Mouse (Mus musculus) midbrain, embryonic 14.5 days (tissue): Measurements from ENCODE around the gene Chmp4b. TPM values are rescaled to one million over a fixed set of nuclear protein-coding genes. Genes with fewer than 3 reads are reported as not detected.

Source experiments
- ATAC-seq: fragments of 200-750 bp; cut with Nextera tagmentation; 2 replicates; pipeline ENCODE4 v1.8.0; 2017; ENCODE audit warnings: moderate number of reproducible peaks, moderate library complexity; ENCODE audit not compliant: low FRiP score, low TSS enrichment
- DNase-seq: peaks from one replicate; pipeline ENCODE4 v3.0.0-alpha.2; 2015
- H3K27ac ChIP-seq: fragments of 300-500 bp; sonication (generic); replicated peaks from 2 replicates; pipeline ENCODE4 v1.5.1; 2014; ENCODE audit warnings: mild to moderate bottlenecking, low read depth, low read length, moderate library complexity
- H3K27me3 ChIP-seq: fragments of 300-500 bp; sonication (generic); 2 replicates; pipeline ENCODE4 v1.6.1; 2014; ENCODE audit warnings: low read length, control low read depth, mixed read lengths; ENCODE audit not compliant: control insufficient read depth, insufficient read depth
- H3K36me3 ChIP-seq: fragments of 300-500 bp; sonication (generic); 2 replicates; pipeline ENCODE4 v1.6.1; 2014; ENCODE audit warnings: low read length, control low read depth; ENCODE audit not compliant: control insufficient read depth, insufficient read depth
- H3K4me1 ChIP-seq: fragments of 300-500 bp; sonication (generic); 2 replicates; pipeline ENCODE4 v1.6.1; 2014; ENCODE audit warnings: mild to moderate bottlenecking, antibody characterized with exemption, low read length, control low read depth; ENCODE audit not compliant: control insufficient read depth, insufficient read depth
- H3K4me2 ChIP-seq: fragments of 300-500 bp; sonication (generic); 2 replicates; pipeline ENCODE4 v1.6.1; 2014; ENCODE audit warnings: mild to moderate bottlenecking, low read length, moderate library complexity
- H3K4me3 ChIP-seq: fragments of 300-500 bp; sonication (generic); replicated peaks from 2 replicates; pipeline ENCODE4 v1.5.1; 2014; ENCODE audit warnings: low read depth, low read length
- H3K9ac ChIP-seq: fragments of 300-500 bp; sonication (generic); replicated peaks from 2 replicates; pipeline ENCODE4 v1.6.1; 2014; ENCODE audit warnings: mild to moderate bottlenecking, low read length, moderate library complexity
- H3K9me3 ChIP-seq: fragments of 300-500 bp; sonication (generic); 2 replicates; pipeline ENCODE4 v1.6.1; 2016; ENCODE audit warnings: low read length, control low read depth, mixed read lengths; ENCODE audit not compliant: control insufficient read depth
- WGBS: fragments of 180-500 bp; shearing (Covaris S2); extraction: QIAGEN DNeasy Blood & Tissue Kit; methylation state at CpG from one replicate; pipeline ENCODE4 v1.1.7; 2014; 5-methylcytosine and 5-hydroxymethylcytosine counted together
- polyA plus RNA-seq: library from polyadenylated mRNA; unstranded; fragments of >200 nt; fragmentation: Nextera tagmentation; extraction: Ambion mirVana; gene quantifications from 2 replicates; pipeline ENCODE4 v1.2.1, GENCODE M21; 2014

The Chmp4b gene
- polyA plus RNA-seq, 1 experiment from 2014 or later: 20.4 TPM

DNA sequence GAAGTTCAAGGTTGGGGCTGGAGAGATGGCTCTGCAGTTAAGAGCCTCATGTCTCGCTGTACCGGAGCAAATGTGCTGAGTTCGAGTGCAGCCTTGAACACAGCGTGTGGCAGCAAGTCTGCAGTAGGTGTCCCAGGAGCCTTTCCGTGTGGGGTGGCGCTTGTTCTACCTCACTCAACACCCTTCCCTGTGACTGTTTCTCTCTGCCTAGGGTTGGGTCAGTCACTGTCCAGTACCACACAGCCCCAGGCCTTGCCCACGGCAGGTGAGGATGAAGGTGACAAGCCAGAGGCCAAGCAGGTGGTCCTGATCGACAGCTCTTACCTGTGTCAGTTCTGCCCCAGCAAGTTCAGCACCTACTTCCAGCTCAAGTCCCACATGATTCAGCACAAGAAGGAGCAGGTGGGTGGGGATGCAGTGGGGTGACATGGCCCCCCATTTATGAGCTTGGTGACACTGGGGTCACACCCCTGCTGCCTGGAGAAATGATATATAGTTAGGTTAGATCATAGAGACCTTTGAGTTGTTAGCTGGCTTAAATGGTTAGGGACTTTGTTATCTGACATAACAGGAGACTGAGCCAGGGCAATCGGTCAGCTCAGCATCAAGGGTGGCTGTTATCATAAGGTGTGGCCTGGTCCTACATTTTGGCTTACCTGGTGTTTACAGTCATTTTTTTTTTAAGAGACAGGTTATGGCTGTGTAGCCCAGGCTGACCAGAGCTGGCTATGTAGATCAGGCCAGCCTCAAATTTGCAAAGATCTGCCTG is 17.4 kb upstream of the Chmp4b start:
- H3K27ac ChIP-seq: no peak overlapping the region
- no peak overlapping the region for H3K4me3 ChIP-seq
- no peaks in the 10 kb centered on the region for H3K4me1 ChIP-seq
- no peaks in the 10 kb centered on the region for H3K27me3 ChIP-seq
- H3K36me3 ChIP-seq: peaks cover 72% of the 10 kb centered on the region
- H3K9ac ChIP-seq: no peak overlapping the region
- DNase-seq: no peak
- peaks cover 5% of the 10 kb centered on the region; the same call in 1 of the 2 replicates for H3K9me3 ChIP-seq
- H3K4me2 ChIP-seq: no peak overlapping the region
- no peak for ATAC-seq
- WGBS: 94% methylated on average over 9 of the region's 9 CpGs

DNA sequence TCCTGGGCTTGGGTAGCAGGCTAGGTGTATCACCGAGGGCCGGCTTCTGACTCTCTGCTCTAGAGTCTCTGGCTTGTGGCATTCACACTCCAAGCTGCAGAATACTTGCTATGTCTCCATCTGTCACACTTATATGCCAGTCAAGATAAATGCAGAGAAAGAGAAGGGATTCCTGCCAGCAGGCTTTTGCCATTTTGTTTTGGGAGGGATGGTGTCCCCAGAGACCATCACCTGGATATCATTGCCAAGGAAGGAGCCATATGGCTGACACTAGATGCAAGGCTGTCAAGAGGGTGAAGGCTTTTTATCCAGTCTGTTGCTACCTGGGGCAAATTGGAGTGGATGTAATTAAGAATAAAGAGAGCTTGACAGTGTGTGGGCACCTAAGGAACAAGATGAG is 15.7 kb upstream of the Chmp4b start:
- Histone ChIP-seq H3K4me3 (no peak overlapping the region), H3K27ac (no peak overlapping the region), H3K9ac (no peak overlapping the region), H3K4me1 (no peaks in the 10 kb centered on the region), H3K4me2 (no peak overlapping the region), H3K27me3 (no peaks in the 10 kb centered on the region), H3K9me3 (peaks cover 5% of the 10 kb centered on the region; the same call in 1 of the 2 replicates), H3K36me3 (peaks cover 73% of the 10 kb centered on the region)
- DNase-seq (no peak), ATAC-seq (no peak)
- 96% methylated on average over 2 of the region's 2 CpGs for WGBS

- Histone ChIP-seq H3K4me1 (no peaks in the 10 kb centered on the region), H3K9me3 (peaks cover 5% of the 10 kb centered on the region; the same call in 1 of the 2 replicates), H3K27me3 (no peaks in the 10 kb centered on the region), H3K9ac (no peak overlapping the region), H3K4me2 (no peak overlapping the region), H3K4me3 (no peak overlapping the region), H3K36me3 (peaks cover 74% of the 10 kb centered on the region), H3K27ac (no peak overlapping the region)
- no peak for ATAC-seq
- no peak for DNase-seq
- WGBS: 92% methylated on average over 3 of the region's 3 CpGs
These were observed 13.0 kb upstream of the Chmp4b start for GRCm38 (mm10) chr2:154638521-154638920.

DNA sequence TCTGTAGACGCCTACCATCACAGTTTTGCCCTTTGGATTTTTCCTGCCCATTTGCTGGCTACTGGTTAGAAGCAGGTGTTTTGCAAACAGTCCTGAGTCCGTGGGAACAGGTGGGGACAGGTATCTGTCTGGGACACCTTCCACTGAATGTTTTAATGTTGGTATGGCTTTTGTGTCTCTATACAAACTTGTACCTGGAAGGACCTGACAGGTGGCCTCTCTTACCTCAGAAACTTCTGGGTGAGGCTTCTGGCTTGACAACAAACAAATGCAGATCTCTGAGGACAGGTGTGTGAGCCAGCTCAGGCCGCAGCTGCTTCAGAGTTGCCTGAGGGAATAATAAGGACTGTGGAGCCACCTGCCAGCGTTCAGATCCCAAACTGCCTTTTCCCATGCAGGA is 12.4 kb upstream of the Chmp4b start:
- Histone ChIP-seq H3K4me3 (no peak overlapping the region), H3K4me2 (no peak overlapping the region), H3K4me1 (no peaks in the 10 kb centered on the region), H3K27ac (no peak overlapping the region), H3K9ac (no peak overlapping the region), H3K9me3 (peaks cover 5% of the 10 kb centered on the region; the same call in 1 of the 2 replicates), H3K27me3 (no peaks in the 10 kb centered on the region), H3K36me3 (peaks cover 76% of the 10 kb centered on the region)
- no peak for DNase-seq
- ATAC-seq: no peak
- 97% methylated on average over 4 of the region's 4 CpGs for WGBS

DNA sequence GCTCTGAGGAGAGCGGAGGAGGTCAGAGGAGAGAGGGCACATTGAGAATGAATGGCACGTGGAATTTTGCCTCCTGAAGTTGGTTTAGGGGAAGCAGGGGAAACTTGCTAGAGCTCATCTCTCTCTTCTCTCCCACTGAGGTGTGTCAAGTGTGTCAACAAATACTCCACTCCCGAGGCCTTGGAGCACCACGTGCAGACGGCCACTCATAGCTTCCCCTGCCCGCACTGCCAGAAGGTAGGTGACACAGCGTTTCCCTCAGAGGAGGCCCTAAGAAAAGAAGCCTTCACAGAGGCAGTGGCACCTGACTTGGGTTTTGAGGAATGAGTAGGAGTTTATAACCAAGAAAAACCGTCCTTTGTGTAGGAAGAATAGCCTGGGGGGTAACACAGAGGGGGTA is 10.3 kb upstream of the Chmp4b start:
- Histone ChIP-seq H3K36me3 (peaks cover 80% of the 10 kb centered on the region), H3K4me1 (no peaks in the 10 kb centered on the region), H3K9ac (no peak overlapping the region), H3K4me2 (no peak overlapping the region), H3K27ac (no peak overlapping the region), H3K4me3 (no peak overlapping the region), H3K27me3 (no peaks in the 10 kb centered on the region), H3K9me3 (peaks cover 5% of the 10 kb centered on the region; the same call in 1 of the 2 replicates)
- ATAC-seq: no peak
- WGBS: 90% methylated on average over 8 of the region's 8 CpGs
- DNase-seq: no peak

- WGBS: 98% methylated on average over 9 of the region's 9 CpGs
- peaks cover 76% of the 10 kb centered on the region for H3K36me3 ChIP-seq
- H3K27me3 ChIP-seq: no peaks in the 10 kb centered on the region
These were observed 9.5 kb upstream of the Chmp4b start for GRCm38 (mm10) chr2:154642005-154642459.

DNA sequence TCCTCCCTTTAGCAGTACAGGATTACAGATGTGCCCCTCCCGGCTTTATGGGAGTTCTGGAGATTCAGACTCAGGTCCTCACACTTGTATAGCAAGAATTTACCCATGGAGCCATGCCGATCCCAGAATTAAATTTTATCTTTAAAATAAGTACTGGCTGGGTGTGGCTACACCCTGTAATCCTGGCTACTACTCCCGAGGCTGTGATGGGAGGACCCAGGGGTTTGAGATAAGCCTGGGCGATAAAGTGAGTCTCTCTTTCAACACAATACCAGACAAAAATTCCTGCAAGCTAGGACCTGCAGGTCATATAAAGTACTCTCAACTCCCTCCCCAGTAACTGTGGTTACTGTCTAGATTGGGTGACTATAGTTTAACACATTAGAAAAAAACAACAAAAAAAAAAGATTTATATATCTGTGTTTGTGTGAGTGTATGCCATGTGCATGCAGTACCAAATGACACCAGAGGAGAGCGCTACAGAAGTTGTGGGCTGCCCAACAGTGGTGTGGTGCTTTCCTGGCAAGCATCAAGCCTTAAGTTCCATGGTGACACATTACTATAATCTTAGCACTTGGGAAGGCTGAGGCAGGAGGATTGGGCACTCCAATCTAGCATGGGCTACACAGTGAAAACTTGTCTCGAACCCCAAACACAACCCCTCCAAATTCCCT is 8.7 kb upstream of the Chmp4b start:
- H3K9me3 ChIP-seq: peaks cover 5% of the 10 kb centered on the region; the same call in 1 of the 2 replicates
- no peak for DNase-seq

More at GRCm38 (mm10) chr2:154642005-154642459, 9.5 kb upstream of the Chmp4b start:
- no peaks in the 10 kb centered on the region for H3K4me1 ChIP-seq
- no peak for ATAC-seq
- DNase-seq: no peak
- no peak overlapping the region for H3K27ac ChIP-seq
- H3K4me3 ChIP-seq: no peak overlapping the region
- H3K4me2 ChIP-seq: no peak overlapping the region
- H3K9ac ChIP-seq: no peak overlapping the region
- H3K9me3 ChIP-seq: peaks cover 5% of the 10 kb centered on the region; the same call in 1 of the 2 replicates

DNA sequence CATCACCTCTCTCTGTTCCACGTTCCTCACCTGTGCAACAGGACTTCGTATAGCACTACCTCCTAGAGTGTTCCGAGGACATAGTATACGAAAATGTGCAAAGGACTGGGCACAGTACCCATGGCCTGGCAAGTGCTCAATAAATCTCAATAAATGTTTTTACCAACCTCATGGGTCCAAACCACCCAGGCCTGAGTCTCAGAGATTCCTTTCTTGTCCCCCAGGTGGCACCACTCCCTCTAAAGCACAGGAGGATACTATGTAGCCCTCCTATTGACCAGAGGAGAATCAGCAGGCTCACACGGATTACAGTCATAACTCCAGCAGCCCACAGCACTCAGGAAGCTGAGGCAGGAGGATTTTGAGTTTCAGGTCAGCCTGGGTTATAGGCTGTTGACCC is 4.9 kb upstream of the Chmp4b start:
- WGBS: 79% methylated on average over 5 of the region's 5 CpGs

More for the DNA sequence above, 8.7 kb upstream of the Chmp4b start:
- Histone ChIP-seq H3K36me3 (peaks cover 68% of the 10 kb centered on the region), H3K4me1 (no peaks in the 10 kb centered on the region), H3K4me2 (no peak overlapping the region), H3K4me3 (no peak overlapping the region), H3K27me3 (no peaks in the 10 kb centered on the region), H3K9ac (no peak overlapping the region), H3K27ac (no peak overlapping the region)
- no peak for ATAC-seq
- 91% methylated on average over 6 of the region's 6 CpGs for WGBS

More for the DNA sequence above, 4.9 kb upstream of the Chmp4b start:
- Histone ChIP-seq H3K27me3 (no peaks in the 10 kb centered on the region), H3K4me3 (no peak overlapping the region), H3K9ac (no peak overlapping the region), H3K36me3 (peaks cover 39% of the 10 kb centered on the region), H3K9me3 (no peaks in the 10 kb centered on the region), H3K27ac (no peak overlapping the region), H3K4me2 (no peak overlapping the region), H3K4me1 (no peaks in the 10 kb centered on the region)
- ATAC-seq: no peak
- DNase-seq: peak; percentile 46
